Mouse (Mus musculus) liver, adult (tissue): ENCODE measurements at regions not wholly inside any gene's neighbourhood (a gene's known extent, or its start where the extent isn't known, plus 50 kb on each side); places are given as distances from the start of the nearest gene placed in this dataset.

ENCODE experiments used
- GATA4 ChIP-seq: IDR thresholded peaks from 2 replicates; pipeline ENCODE4 v1.6.1; 2014; ENCODE audit warnings: mild to moderate bottlenecking, low read length; ENCODE audit not compliant: insufficient replicate concordance

- no peak for TF ChIP-seq GATA4
These were observed 284.4 kb upstream of the Mpdz start for GRCm38 (mm10) chr4:81726761-81727723.

GRCm38 (mm10) chr4:81724751-81725150 is 282.1 kb upstream of the Mpdz start:
- TF ChIP-seq GATA4: no peak

- no peak for TF ChIP-seq GATA4
These were observed 269.8 kb upstream of the Mpdz start for GRCm38 (mm10) chr4:81712378-81712777.

GRCm38 (mm10) chr4:81695182-81695581 is 252.6 kb upstream of the Mpdz start:
- TF ChIP-seq GATA4: no peak

GRCm38 (mm10) chr4:81677205-81677604 is 234.6 kb upstream of the Mpdz start:
- TF ChIP-seq GATA4: no peak

GRCm38 (mm10) chr4:81674871-81675270 is 232.3 kb upstream of the Mpdz start:
- peak; percentile 71 for TF ChIP-seq GATA4

- peak; percentile 72; the same call in 1 of the 2 replicates for TF ChIP-seq GATA4
These were observed 231.0 kb upstream of the Mpdz start for GRCm38 (mm10) chr4:81673398-81674265.

GRCm38 (mm10) chr4:81671986-81672385 is 229.4 kb upstream of the Mpdz start:
- peak; percentile 83 for TF ChIP-seq GATA4

GRCm38 (mm10) chr4:81669181-81669580 is 226.6 kb upstream of the Mpdz start:
- no peak for TF ChIP-seq GATA4

GRCm38 (mm10) chr4:81661096-81661495 is 218.5 kb upstream of the Mpdz start:
- no peak for TF ChIP-seq GATA4

GRCm38 (mm10) chr4:81628496-81628828 is 185.8 kb upstream of the Mpdz start:
- no peak for TF ChIP-seq GATA4

GRCm38 (mm10) chr4:81627714-81628495 is 185.3 kb upstream of the Mpdz start:
- no peak for TF ChIP-seq GATA4

GRCm38 (mm10) chr4:81625348-81625934 is 182.8 kb upstream of the Mpdz start:
- TF ChIP-seq GATA4: no peak

GRCm38 (mm10) chr4:81624111-81624510 is 181.5 kb upstream of the Mpdz start:
- no peak for TF ChIP-seq GATA4
